Mouse (Mus musculus) small intestine, adult 2 months (tissue): ENCODE data around the gene Cldn34a.

Experiments used
- CTCF ChIP-seq: fragments of 200-500 bp; IDR thresholded peaks from 2 replicates; pipeline ENCODE4 v1.5.1; 2012; ENCODE audit warnings: low read depth, mild to moderate bottlenecking, control low read depth, inconsistent platforms, low read length, moderate library complexity, mixed read lengths; ENCODE audit not compliant: insufficient replicate concordance, insufficient read length; ENCODE audit errors: extremely low read depth
- POLR2A ChIP-seq: fragments of 200-500 bp; IDR thresholded peaks from 2 replicates; pipeline ENCODE4 v1.6.1; 2012; ENCODE audit warnings: low read depth, mild to moderate bottlenecking, control low read depth, inconsistent platforms, low read length, moderate library complexity

DNA sequence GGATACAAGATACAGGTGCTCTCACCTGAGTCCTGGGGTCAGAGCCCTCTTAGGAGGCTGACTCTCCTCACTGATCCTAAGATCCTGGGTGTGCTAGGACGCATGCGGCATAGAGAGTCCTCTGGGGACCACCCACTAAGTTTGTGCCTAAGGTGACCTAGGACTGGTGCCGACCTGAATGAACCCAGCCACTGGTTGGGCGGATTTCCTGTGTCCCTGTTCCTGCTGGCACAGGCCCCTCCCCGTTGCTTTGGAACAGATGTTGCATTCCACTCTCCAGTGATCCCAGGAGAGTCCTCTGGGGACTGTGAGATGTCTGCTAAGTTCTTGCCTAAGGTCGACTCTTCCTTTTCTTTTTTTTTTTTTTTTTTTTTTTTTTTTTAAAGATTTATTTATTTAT lies 5.7 kb upstream of the Cldn34a start:
- TF ChIP-seq CTCF, result no peak
- TF ChIP-seq POLR2A, result no peak
